Mouse (Mus musculus) heart, postnatal 0 days (tissue): ENCODE results near the gene Coro1c.

ENCODE experiments used
- CTCF ChIP-seq: IDR thresholded peaks from 2 replicates; pipeline ENCODE4 v1.5.1; 2016; ENCODE audit warnings: antibody characterized with exemption, control low read depth, low read depth
- EP300 ChIP-seq: IDR thresholded peaks from 2 replicates; pipeline ENCODE4 v1.6.1; 2016; ENCODE audit warnings: antibody characterized with exemption, low read depth

- TF ChIP-seq CTCF (no peak), EP300 (no peak)
Measured at GRCm38 (mm10) chr5:113856631-113857030, 51.9 kb downstream of the Coro1c start.
